Mouse (Mus musculus) intestine, embryonic 14.5 days (tissue): ENCODE data around the gene Ttc7. TPM values are rescaled to one million over a fixed set of nuclear protein-coding genes. Genes with fewer than 3 reads are reported as not detected.
A peak's percentile ranks its signal among the peaks of the same experiment; 100 is the strongest.

Experiments used
- ATAC-seq: fragments of 200-750 bp; cut with Nextera tagmentation; replicated peaks from 2 replicates; pipeline ENCODE4 v1.8.0; 2017; ENCODE audit warnings: low read depth, moderate number of reproducible peaks, moderate TSS enrichment, moderate library complexity; ENCODE audit not compliant: low FRiP score, low TSS enrichment
- DNase-seq: peaks from one replicate; pipeline ENCODE4 v3.0.0-alpha.2; 2018; ENCODE audit warnings: low spot score
- H3K27ac ChIP-seq: fragments of 300-500 bp; sonication (generic); 2 replicates; pipeline ENCODE4 v1.5.1; 2014; ENCODE audit warnings: low read depth, mild to moderate bottlenecking, control low read depth
- H3K27me3 ChIP-seq: fragments of 300-500 bp; sonication (generic); replicated peaks from 2 replicates; pipeline ENCODE4 v1.6.1; 2014; ENCODE audit warnings: low read length, control low read depth; ENCODE audit not compliant: control insufficient read depth, insufficient read depth
- H3K36me3 ChIP-seq: fragments of 300-500 bp; sonication (generic); 2 replicates; pipeline ENCODE4 v1.6.1; 2014; ENCODE audit warnings: low read length, control low read depth; ENCODE audit not compliant: control insufficient read depth, insufficient read depth
- H3K4me1 ChIP-seq: fragments of 300-500 bp; sonication (generic); replicated peaks from 2 replicates; pipeline ENCODE4 v1.6.1; 2014; ENCODE audit warnings: low read length, control low read depth, mixed read lengths; ENCODE audit not compliant: control insufficient read depth, insufficient read depth
- H3K4me2 ChIP-seq: fragments of 300-500 bp; sonication (generic); 2 replicates; pipeline ENCODE4 v1.6.1; 2014; ENCODE audit warnings: low read length
- H3K4me3 ChIP-seq: fragments of 300-500 bp; sonication (generic); 2 replicates; pipeline ENCODE4 v1.5.1; 2014; ENCODE audit warnings: low read depth, low read length, control low read depth, mixed read lengths
- H3K9ac ChIP-seq: fragments of 300-500 bp; sonication (generic); 2 replicates; pipeline ENCODE4 v1.6.1; 2014; ENCODE audit warnings: mild to moderate bottlenecking, low read length
- H3K9me3 ChIP-seq: fragments of 300-500 bp; sonication (generic); 2 replicates; pipeline ENCODE4 v1.6.1; 2016; ENCODE audit warnings: low read length, control low read depth; ENCODE audit not compliant: control insufficient read depth
- WGBS: fragments of 180-500 bp; shearing (Covaris S2); extraction: QIAGEN DNeasy Blood & Tissue Kit; methylation state at CpG from one replicate; pipeline ENCODE4 v1.1.7; 2014; 5-methylcytosine and 5-hydroxymethylcytosine counted together
- polyA plus RNA-seq: library from polyadenylated mRNA; unstranded; fragments of >200 nt; fragmentation: Nextera tagmentation; extraction: Ambion mirVana; gene quantifications from 2 replicates; pipeline ENCODE4 v1.2.1, GENCODE M21; 2014

Ttc7 gene
- polyA plus RNA-seq, 1 experiment from 2014 or later, result 11.9 TPM

- Histone ChIP-seq H3K9me3 (no peaks in the 10 kb centered on the region), H3K4me3 (no peak overlapping the region), H3K4me1 (peaks cover 17% of the 10 kb centered on the region; the same call in 1 of the 2 replicates), H3K36me3 (0 out of 2 replicates have a peak, but pooled peaks cover 3% of the 10 kb centered on the region), H3K27me3 (no peaks in the 10 kb centered on the region), H3K4me2 (no peak overlapping the region), H3K9ac (no peak overlapping the region), H3K27ac (no peak overlapping the region)
- no peak for DNase-seq
- ATAC-seq, result peak; percentile 37; the same call in 1 of the 2 replicates
- WGBS, result 31% methylated on average over 6 of the region's 6 CpGs
Measured at GRCm38 (mm10) chr17:87326987-87327386, 44.3 kb downstream of the Ttc7 start.

DNA sequence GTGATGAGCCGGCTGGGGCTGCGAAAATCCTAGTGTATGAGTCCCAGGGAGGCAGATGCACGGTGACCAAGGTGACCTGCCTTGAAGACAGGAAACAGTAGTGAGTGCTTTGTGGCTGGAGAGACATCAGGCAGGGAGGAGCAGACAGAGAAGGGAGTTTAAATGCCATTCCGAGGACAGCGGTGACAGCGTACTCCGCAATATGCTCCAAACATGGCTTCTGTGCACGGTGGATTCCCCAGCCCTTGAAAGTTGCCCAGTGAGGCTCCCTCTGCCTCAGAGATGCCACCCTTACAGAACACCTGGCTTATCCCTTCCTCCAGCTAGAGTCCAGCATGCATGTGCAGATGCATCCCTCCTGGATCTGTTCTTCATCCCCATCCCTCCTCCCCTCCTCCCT, 45.0 kb downstream of the Ttc7 start:
- DNase-seq (no peak), ATAC-seq (no peak)
- 74% methylated on average over 8 of the region's 8 CpGs for WGBS

DNA sequence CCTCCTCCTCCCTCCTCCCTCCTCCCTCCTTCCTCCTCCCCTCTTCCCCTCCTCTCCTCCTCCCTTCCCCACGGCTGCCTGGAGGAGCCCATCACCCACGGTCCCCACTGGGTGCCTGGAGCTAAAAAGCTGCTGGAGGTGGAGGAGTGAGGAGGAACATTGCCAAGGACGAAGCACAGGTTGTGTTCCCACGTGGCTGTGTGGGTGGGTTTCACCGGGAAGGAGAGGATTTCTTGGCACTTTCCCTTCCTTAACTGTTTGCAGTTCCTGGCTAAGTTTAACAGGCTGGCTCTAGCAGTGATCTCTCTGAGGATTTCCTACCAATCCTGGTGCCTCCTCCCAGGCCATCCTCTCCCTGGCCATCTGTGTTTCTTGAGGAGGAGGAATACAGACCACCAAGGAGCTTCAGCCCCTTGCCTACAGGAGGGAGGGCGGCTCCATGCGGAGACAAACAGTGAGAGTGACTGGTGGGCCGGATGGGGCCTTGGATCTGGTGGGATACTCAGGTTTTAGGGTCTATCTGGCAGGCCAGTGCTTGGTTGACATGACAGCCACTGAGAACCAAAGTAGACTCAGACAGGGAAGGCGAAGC, 45.6 kb downstream of the Ttc7 start:
- Histone ChIP-seq H3K36me3 (no peaks in the 10 kb centered on the region), H3K9me3 (no peaks in the 10 kb centered on the region), H3K4me3 (no peak overlapping the region), H3K4me1 (peaks cover 24% of the 10 kb centered on the region), H3K27ac (no peak overlapping the region), H3K4me2 (no peak overlapping the region), H3K9ac (no peak overlapping the region), H3K27me3 (no peaks in the 10 kb centered on the region)
- no peak for DNase-seq
- ATAC-seq, result no peak
- WGBS, result 49% methylated on average over 8 of the region's 9 CpGs

More for the DNA sequence above, 45.0 kb downstream of the Ttc7 start:
- peaks cover 24% of the 10 kb centered on the region for H3K4me1 ChIP-seq
- no peaks in the 10 kb centered on the region for H3K27me3 ChIP-seq
- H3K4me2 ChIP-seq, result no peak overlapping the region
- H3K9ac ChIP-seq, result no peak overlapping the region
- no peak overlapping the region for H3K27ac ChIP-seq
- 0 out of 2 replicates have a peak, but pooled peaks cover 3% of the 10 kb centered on the region for H3K36me3 ChIP-seq
- H3K9me3 ChIP-seq, result no peaks in the 10 kb centered on the region
- H3K4me3 ChIP-seq, result no peak overlapping the region

- Histone ChIP-seq H3K27ac (no peak overlapping the region), H3K27me3 (no peaks in the 10 kb centered on the region), H3K4me1 (peaks cover 24% of the 10 kb centered on the region), H3K4me3 (no peak overlapping the region), H3K9ac (no peak overlapping the region), H3K9me3 (no peaks in the 10 kb centered on the region), H3K36me3 (no peaks in the 10 kb centered on the region), H3K4me2 (no peak overlapping the region)
- 86% methylated on average over 18 of the region's 18 CpGs for WGBS
- ATAC-seq (no peak), DNase-seq (no peak)
Measured at GRCm38 (mm10) chr17:87329144-87329700, 46.5 kb downstream of the Ttc7 start.

DNA sequence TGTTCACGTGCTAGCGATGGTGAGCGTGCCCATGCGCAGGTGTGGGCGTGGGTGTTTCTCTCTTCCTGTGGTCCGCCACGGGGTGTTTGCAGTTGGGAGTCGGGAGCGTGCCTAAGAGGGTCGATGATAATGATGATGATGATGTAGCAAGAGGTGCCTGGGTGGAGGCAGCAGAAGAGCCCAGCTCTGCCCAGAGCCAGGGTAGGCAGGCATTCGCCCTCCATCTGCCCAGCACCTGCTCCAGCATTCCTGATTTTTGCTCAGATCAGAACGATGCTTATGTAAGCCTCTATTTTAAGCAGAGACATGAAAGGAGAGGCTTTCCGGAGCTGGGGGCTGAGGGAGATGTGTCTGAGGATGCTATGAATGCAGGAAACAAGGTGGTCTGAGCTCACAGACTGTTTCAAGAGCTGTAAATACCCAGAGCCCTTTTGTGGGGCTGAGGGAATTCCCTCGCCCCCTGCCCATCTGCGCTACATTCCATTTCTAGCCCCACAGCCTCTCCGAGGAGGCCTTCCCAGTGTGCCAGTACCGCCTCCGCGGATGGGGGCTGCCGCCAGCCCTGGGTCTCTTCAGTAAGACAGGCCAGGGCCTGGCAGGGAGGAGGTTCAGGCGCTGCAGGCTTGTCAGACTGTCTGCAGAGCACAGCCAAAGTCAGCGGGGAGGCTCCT, 47.7 kb downstream of the Ttc7 start:
- Histone ChIP-seq H3K4me1 (peaks cover 24% of the 10 kb centered on the region), H3K4me3 (no peak overlapping the region), H3K27me3 (no peaks in the 10 kb centered on the region), H3K4me2 (peak overlapping the region; percentile 29), H3K36me3 (no peaks in the 10 kb centered on the region), H3K27ac (peak overlapping the region; percentile 44; the same call in 1 of the 2 replicates), H3K9ac (no peak overlapping the region; the same call in 1 of the 2 replicates), H3K9me3 (no peaks in the 10 kb centered on the region)
- DNase-seq (peak; percentile 58), ATAC-seq (no peak)
- 37% methylated on average over 22 of the region's 22 CpGs for WGBS

DNA sequence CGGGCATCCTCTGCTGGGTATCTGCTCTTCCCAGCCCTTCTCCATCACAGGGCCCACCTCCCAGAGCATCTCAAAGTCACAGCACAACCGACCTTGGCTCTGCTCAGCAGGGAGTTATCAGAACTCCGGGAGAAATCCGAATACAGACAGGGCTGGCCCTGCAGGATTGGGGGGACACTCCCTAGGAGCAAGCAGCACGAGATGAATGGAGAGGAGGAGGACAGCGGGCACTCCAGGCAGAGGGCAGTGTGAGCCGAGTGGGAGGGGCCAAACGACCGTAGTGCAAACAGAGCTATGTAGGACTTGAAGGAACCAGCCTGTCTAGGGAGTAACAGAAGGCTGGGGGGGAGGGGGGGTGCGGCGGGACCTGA, 48.2 kb downstream of the Ttc7 start:
- DNase-seq, result peak; percentile 59
- H3K27me3 ChIP-seq, result no peaks in the 10 kb centered on the region
- H3K27ac ChIP-seq, result peak overlapping the region; percentile 44
- peak; percentile 63; the same call in 1 of the 2 replicates for ATAC-seq
- under 1% methylated on average over 11 of the region's 11 CpGs for WGBS
- peak overlapping the region; percentile 29 for H3K4me2 ChIP-seq
- H3K9me3 ChIP-seq, result no peaks in the 10 kb centered on the region; the same call in 1 of the 2 replicates
- H3K36me3 ChIP-seq, result no peaks in the 10 kb centered on the region
- H3K4me1 ChIP-seq, result peaks cover 24% of the 10 kb centered on the region
- no peak overlapping the region for H3K4me3 ChIP-seq
- H3K9ac ChIP-seq, result no peak overlapping the region; the same call in 1 of the 2 replicates

DNA sequence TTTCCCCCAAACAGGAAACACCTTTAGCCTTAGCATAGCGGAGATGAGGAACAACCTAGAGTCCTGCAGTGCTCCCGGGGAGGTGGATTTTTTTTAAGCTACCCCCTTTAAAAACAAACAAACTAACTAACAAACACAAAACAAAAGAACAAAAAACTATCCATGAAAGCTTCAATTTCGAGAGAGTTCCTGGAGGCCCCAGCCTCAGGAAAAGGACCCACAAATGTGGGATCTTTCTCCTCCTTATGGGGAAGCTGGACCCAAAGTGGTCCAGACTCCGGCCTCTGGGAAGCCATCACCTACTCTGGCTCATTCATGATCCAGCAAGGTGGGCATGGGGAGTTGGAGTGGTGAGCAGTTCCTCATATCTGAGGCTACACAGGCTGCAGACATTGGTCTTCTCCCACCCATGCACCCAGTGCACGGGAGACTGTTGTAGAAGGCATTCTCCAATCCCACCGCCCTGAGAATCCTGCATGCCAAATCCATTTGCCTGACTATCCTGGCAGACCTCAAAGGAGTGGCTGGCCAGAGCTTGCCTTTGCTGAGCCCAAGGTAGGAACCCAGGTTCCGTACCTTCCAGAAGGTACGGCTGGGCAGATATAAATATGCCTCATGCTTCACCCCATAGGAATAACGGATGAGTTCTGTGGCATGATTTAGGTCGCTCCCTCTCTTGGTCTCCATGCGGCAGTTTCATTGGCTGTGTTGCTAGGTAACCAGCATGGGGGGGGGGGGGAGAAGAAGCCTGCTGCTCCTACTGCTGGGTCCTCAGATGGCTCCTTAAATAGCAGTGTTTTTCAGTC, 48.9 kb downstream of the Ttc7 start:
- H3K27ac ChIP-seq, result peak overlapping the region; percentile 44
- H3K4me1 ChIP-seq, result peaks cover 24% of the 10 kb centered on the region
- H3K9me3 ChIP-seq, result no peaks in the 10 kb centered on the region; the same call in 1 of the 2 replicates
- H3K4me2 ChIP-seq, result peak overlapping the region; percentile 29
- no peak for ATAC-seq
- no peak for DNase-seq
- H3K27me3 ChIP-seq, result no peaks in the 10 kb centered on the region
- no peak overlapping the region for H3K9ac ChIP-seq
- H3K4me3 ChIP-seq, result no peak overlapping the region
- 32% methylated on average over 11 of the region's 11 CpGs for WGBS
- H3K36me3 ChIP-seq, result no peaks in the 10 kb centered on the region

- no peak for ATAC-seq
- Histone ChIP-seq H3K4me2 (no peak overlapping the region), H3K27ac (no peak overlapping the region), H3K27me3 (no peaks in the 10 kb centered on the region), H3K9me3 (no peaks in the 10 kb centered on the region; the same call in 1 of the 2 replicates), H3K9ac (no peak overlapping the region), H3K36me3 (no peaks in the 10 kb centered on the region), H3K4me3 (no peak overlapping the region), H3K4me1 (peaks cover 24% of the 10 kb centered on the region)
- WGBS, result 72% methylated on average over 9 of the region's 9 CpGs
- DNase-seq, result no peak
Measured at GRCm38 (mm10) chr17:87332142-87332815, 49.6 kb downstream of the Ttc7 start.
